Mouse (Mus musculus) heart, postnatal 0 days (tissue): ENCODE data around the gene Ralgps2. TPM values are rescaled to one million over a fixed set of nuclear protein-coding genes. Genes with fewer than 3 reads are reported as not detected.

Source experiments
- ATAC-seq: fragments of 200-750 bp; cut with Nextera tagmentation; 2 replicates; pipeline ENCODE4 v1.8.0; 2017; ENCODE audit warnings: low read depth, moderate number of reproducible peaks, moderate library complexity; ENCODE audit not compliant: insufficient read depth
- DNase-seq: peaks from one replicate; pipeline ENCODE4 v3.0.0-alpha.2; 2016; ENCODE audit warnings: low spot score
- H3K27ac ChIP-seq: fragments of 300-500 bp; sonication (generic); 2 replicates; pipeline ENCODE4 v1.5.1; 2014; ENCODE audit warnings: low read depth, mild to moderate bottlenecking
- H3K27me3 ChIP-seq: fragments of 300-500 bp; sonication (generic); 2 replicates; pipeline ENCODE4 v1.6.1; 2014; ENCODE audit warnings: low read length, mixed read lengths; ENCODE audit not compliant: control insufficient read depth, insufficient read depth
- H3K36me3 ChIP-seq: fragments of 300-500 bp; sonication (generic); replicated peaks from 2 replicates; pipeline ENCODE4 v1.6.1; 2014; ENCODE audit warnings: low read length, mixed read lengths; ENCODE audit not compliant: control insufficient read depth, insufficient read depth
- H3K4me1 ChIP-seq: fragments of 300-500 bp; sonication (generic); 2 replicates; pipeline ENCODE4 v1.6.1; 2014; ENCODE audit warnings: antibody characterized with exemption; ENCODE audit not compliant: control insufficient read depth, insufficient read depth
- H3K4me2 ChIP-seq: fragments of 300-500 bp; sonication (generic); 2 replicates; pipeline ENCODE4 v1.6.1; 2014; ENCODE audit warnings: low read depth, mild to moderate bottlenecking, low read length, moderate library complexity
- H3K4me3 ChIP-seq: fragments of 300-500 bp; sonication (generic); 2 replicates; pipeline ENCODE4 v1.5.1; 2014; ENCODE audit warnings: low read depth, low read length
- H3K9ac ChIP-seq: fragments of 300-500 bp; sonication (generic); replicated peaks from 2 replicates; pipeline ENCODE4 v1.6.1; 2014; ENCODE audit warnings: low read depth, low read length, mixed read lengths
- H3K9me3 ChIP-seq: fragments of 300-500 bp; sonication (generic); replicated peaks from 2 replicates; pipeline ENCODE4 v1.6.1; 2016; ENCODE audit warnings: low read length; ENCODE audit not compliant: control insufficient read depth
- CTCF ChIP-seq: IDR thresholded peaks from 2 replicates; pipeline ENCODE4 v1.5.1; 2016; ENCODE audit warnings: antibody characterized with exemption, control low read depth, low read depth
- EP300 ChIP-seq: IDR thresholded peaks from 2 replicates; pipeline ENCODE4 v1.6.1; 2016; ENCODE audit warnings: antibody characterized with exemption, low read depth
- WGBS: fragments of 180-500 bp; shearing (Covaris S2); extraction: QIAGEN DNeasy Blood & Tissue Kit; methylation state at CpG from one replicate; pipeline ENCODE4 v1.1.7; 2014; 5-methylcytosine and 5-hydroxymethylcytosine counted together
- polyA plus RNA-seq: library from polyadenylated mRNA; unstranded; fragments of >200 nt; fragmentation: Nextera tagmentation; extraction: Ambion mirVana; gene quantifications from 2 replicates; pipeline ENCODE4 v1.2.1, GENCODE M21; 2015
- total RNA-seq: library from RNA; depleted of rRNA; stranded (reverse); fragments of >200 nt; gene quantifications from 2 replicates; pipeline ENCODE4 v1.2.3, GENCODE M21; 2014; ENCODE audit warnings: low replicate concordance

Gene Ralgps2
- total and polyA plus RNA-seq, 2 experiments from 2014 or later: 24.5 to 34.3 TPM

DNA sequence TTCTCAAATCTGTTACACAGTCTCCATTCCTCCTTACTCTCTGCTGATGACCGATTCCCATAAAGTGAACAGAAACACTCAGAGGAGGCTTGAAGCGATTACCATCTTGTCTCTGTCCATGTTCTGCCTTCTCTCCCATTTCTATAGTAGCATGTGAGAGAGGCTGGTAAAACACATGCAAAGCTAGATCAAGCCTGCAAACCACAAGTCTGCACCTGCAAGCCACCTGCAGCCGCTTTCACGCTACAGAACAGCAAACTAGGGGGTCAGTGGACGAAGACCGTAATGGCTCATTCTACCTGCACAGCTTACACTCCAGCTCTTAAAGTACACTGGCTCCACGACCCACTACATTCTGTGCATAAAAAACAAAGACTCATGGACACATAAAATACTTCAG, 5.7 kb downstream of the Ralgps2 start:
- no peak overlapping the region; the same call in 1 of the 2 replicates for H3K27ac ChIP-seq
- DNase-seq: no peak

DNA sequence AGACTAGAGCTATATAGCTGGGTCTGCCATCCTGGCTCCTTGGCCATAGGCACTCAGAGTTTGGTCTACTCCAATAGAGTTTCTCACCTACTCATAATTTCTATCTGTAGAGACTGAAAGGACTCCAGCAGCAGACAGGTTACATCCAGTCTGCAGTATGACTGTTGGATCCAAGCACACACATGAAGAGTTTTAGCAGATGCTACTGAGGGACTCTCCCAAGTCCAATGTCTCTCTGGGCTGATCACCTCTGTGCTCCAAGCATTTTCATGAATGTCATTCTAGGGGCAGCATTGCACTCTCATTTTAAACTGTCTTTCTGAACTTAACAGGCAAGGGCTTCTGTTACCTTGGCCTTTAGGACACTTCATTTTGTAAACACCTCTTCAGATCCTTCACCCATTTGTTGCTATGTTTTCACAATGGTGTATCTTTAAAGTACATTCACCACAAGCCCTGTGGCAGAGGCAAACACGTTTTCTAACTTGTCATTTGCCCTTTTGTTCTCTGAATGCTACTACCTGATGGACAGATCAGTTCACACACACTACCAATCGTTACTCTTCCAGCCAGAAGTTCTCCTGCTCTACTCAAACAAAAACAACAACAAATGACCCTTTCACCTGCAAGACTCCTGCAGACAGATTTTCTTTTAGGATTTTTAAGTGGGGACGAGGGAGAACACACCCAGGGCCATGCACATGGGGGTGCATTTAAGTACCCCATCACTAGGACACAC, 7.2 kb downstream of the Ralgps2 start:
- 48% methylated on average over 3 of the region's 3 CpGs for WGBS
- ATAC-seq (no peak), DNase-seq (no peak)
- Histone ChIP-seq H3K27me3 (no peaks in the 10 kb centered on the region), H3K4me1 (no peaks in the 10 kb centered on the region; the same call in 1 of the 2 replicates), H3K4me2 (no peak overlapping the region), H3K4me3 (no peak overlapping the region), H3K9me3 (no peaks in the 10 kb centered on the region), H3K27ac (no peak overlapping the region), H3K9ac (no peak overlapping the region), H3K36me3 (no peaks in the 10 kb centered on the region)
- TF ChIP-seq EP300 (no peak), CTCF (no peak)

More for the DNA sequence above, 5.7 kb downstream of the Ralgps2 start:
- H3K4me2 ChIP-seq: no peak overlapping the region
- TF ChIP-seq EP300: no peak
- TF ChIP-seq CTCF: no peak
- no peak overlapping the region for H3K4me3 ChIP-seq
- 96% methylated on average over 7 of the region's 7 CpGs for WGBS
- H3K4me1 ChIP-seq: no peaks in the 10 kb centered on the region; the same call in 1 of the 2 replicates
- no peaks in the 10 kb centered on the region for H3K27me3 ChIP-seq
- H3K9me3 ChIP-seq: no peaks in the 10 kb centered on the region
- no peak for ATAC-seq
- H3K36me3 ChIP-seq: no peaks in the 10 kb centered on the region
- H3K9ac ChIP-seq: no peak overlapping the region

GRCm38 (mm10) chr1:156931106-156931870, 8.1 kb downstream of the Ralgps2 start:
- H3K27me3 ChIP-seq: no peaks in the 10 kb centered on the region
- no peak for TF ChIP-seq CTCF
- no peak for TF ChIP-seq EP300
- no peak overlapping the region for H3K4me3 ChIP-seq
- H3K4me2 ChIP-seq: no peak overlapping the region
- H3K27ac ChIP-seq: no peak overlapping the region
- no peaks in the 10 kb centered on the region for H3K36me3 ChIP-seq
- WGBS: 62% methylated on average over 10 of the region's 10 CpGs
- H3K4me1 ChIP-seq: no peaks in the 10 kb centered on the region; the same call in 1 of the 2 replicates
- no peak for DNase-seq
- no peaks in the 10 kb centered on the region for H3K9me3 ChIP-seq
- no peak overlapping the region for H3K9ac ChIP-seq
- no peak for ATAC-seq

- Histone ChIP-seq H3K36me3 (no peaks in the 10 kb centered on the region), H3K9ac (no peak overlapping the region), H3K9me3 (no peaks in the 10 kb centered on the region), H3K4me3 (no peak overlapping the region), H3K4me1 (no peaks in the 10 kb centered on the region; the same call in 1 of the 2 replicates), H3K27ac (no peak overlapping the region), H3K4me2 (no peak overlapping the region), H3K27me3 (no peaks in the 10 kb centered on the region)
- ATAC-seq (0 out of 2 replicates have a peak, but pooled peaks have one; percentile 41), DNase-seq (no peak)
- 38% methylated on average over 4 of the region's 5 CpGs for WGBS
- TF ChIP-seq CTCF: peak; percentile 40
- TF ChIP-seq EP300: no peak
These were observed 9.2 kb downstream of the Ralgps2 start for GRCm38 (mm10) chr1:156930263-156930662.

GRCm38 (mm10) chr1:156928255-156928654, 11.2 kb downstream of the Ralgps2 start:
- no peak overlapping the region for H3K27ac ChIP-seq
- H3K4me2 ChIP-seq: no peak overlapping the region
- H3K9ac ChIP-seq: no peak overlapping the region
- H3K9me3 ChIP-seq: no peaks in the 10 kb centered on the region
- no peaks in the 10 kb centered on the region for H3K27me3 ChIP-seq
- TF ChIP-seq CTCF (no peak), EP300 (no peak)
- ATAC-seq (no peak), DNase-seq (no peak)
- 87% methylated on average over 4 of the region's 4 CpGs for WGBS
- H3K36me3 ChIP-seq: no peaks in the 10 kb centered on the region
- H3K4me3 ChIP-seq: no peak overlapping the region
- no peaks in the 10 kb centered on the region; the same call in 1 of the 2 replicates for H3K4me1 ChIP-seq
